Mouse (Mus musculus): Measurements from ENCODE around the gene Scd2. TPM values are rescaled to one million over a fixed set of nuclear protein-coding genes. Genes with fewer than 3 reads are reported as not detected.

Gene Scd2
- polyA plus RNA-seq, 2 experiments = 80.4 to 84.0 TPM

DNA sequence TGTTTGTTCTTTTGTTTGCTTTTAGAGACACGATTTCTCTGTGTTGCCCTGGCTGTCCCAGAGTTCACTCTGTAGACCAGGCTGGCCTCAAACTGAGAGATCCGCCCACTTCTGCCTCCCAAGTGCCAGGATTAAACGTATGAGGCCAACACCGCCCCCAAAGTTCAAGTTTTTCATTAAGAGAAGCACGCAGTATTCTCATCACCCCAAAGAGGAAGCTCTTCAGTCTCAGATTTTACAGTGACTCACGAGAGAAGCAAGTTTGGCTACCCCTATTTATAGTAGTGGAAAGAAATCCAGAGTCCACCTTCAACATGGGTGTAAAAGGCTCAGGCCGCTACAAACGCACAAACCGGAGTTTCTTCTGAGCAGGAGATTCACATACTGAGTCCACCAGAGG is 29.2 kb upstream of the Scd2 start:
- Histone ChIP-seq H3K9me3 (ENCODE audit: control insufficient read depth, low read length) (no peaks in the 10 kb centered on the region), H3K27me3 (ENCODE audit: control insufficient read depth, insufficient read depth, low read length) (no peaks in the 10 kb centered on the region), H3K27ac (no peak overlapping the region), H3K4me3 (ENCODE audit: insufficient read depth in 1 of 2, low read depth in 2 of 2, low read length in 2 of 2) (no peak overlapping the region), H3K4me2 (ENCODE audit: low read depth) (no peak overlapping the region), H3K9ac (replicated peaks) (no peak overlapping the region), H3K4me1 (replicated peaks; ENCODE audit: control insufficient read depth in 2 of 2, insufficient read depth in 2 of 2, low read length in 1 of 2) (peaks cover 23 to 30% of the 10 kb centered on the region in 2 experiments), H3K36me3 (replicated peaks; ENCODE audit: control insufficient read depth, insufficient read depth, low read depth) (no peaks in the 10 kb centered on the region)
- DNase-seq (ENCODE audit: low read depth in 3 of 3, low spot score in 3 of 3) (no peak), ATAC-seq (ENCODE audit: insufficient read depth) (no peak)
- 49% methylated on average over 9 of the region's 9 CpGs for WGBS (ENCODE audit: insufficient replicate concordance)
- no peak for TF ChIP-seq CTCF (IDR thresholded peaks at IDR 0.05; ENCODE audit: low read depth)
- no peak for TF ChIP-seq EP300 (IDR thresholded peaks at IDR 0.05; ENCODE audit: low read depth)

DNA sequence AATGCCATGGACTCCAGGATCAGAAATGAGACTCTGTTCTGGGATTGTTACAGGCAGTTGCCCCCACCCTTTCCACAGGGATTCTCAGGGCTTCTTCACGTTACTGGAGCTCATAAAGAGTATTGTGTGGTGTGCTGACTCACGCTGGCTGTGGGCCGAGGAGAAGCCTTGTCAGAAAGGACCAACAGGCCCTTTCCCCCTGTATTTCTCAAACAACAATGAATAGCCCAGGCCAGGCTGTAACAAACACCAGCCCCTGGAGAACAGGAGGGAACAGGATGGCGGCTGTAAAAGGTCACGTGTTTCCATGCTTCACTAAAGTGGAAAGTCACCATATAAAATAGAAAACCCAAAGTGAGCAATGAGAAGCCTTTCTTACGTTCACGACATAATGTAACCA is 28.2 kb upstream of the Scd2 start:
- H3K9me3 ChIP-seq (ENCODE audit: control insufficient read depth, low read length) = no peaks in the 10 kb centered on the region
- no peaks in the 10 kb centered on the region for H3K27me3 ChIP-seq (ENCODE audit: control insufficient read depth, insufficient read depth, low read length)
- TF ChIP-seq EP300 (IDR thresholded peaks at IDR 0.05; ENCODE audit: low read depth) = no peak
- no peak for TF ChIP-seq CTCF (IDR thresholded peaks at IDR 0.05; ENCODE audit: low read depth)
- no peak for DNase-seq (ENCODE audit: low read depth in 3 of 3, low spot score in 3 of 3)
- WGBS (ENCODE audit: insufficient replicate concordance) = 45% methylated on average over 7 of the region's 7 CpGs
- no peak overlapping the region for H3K4me3 ChIP-seq (ENCODE audit: insufficient read depth in 1 of 2, low read depth in 2 of 2, low read length in 2 of 2)
- peaks cover 23 to 30% of the 10 kb centered on the region in 2 experiments for H3K4me1 ChIP-seq (replicated peaks; ENCODE audit: control insufficient read depth in 2 of 2, insufficient read depth in 2 of 2, low read length in 1 of 2)
- ATAC-seq (ENCODE audit: insufficient read depth) = no peak
- peak overlapping the region; percentile 4 for H3K27ac ChIP-seq
- H3K4me2 ChIP-seq (ENCODE audit: low read depth) = peak overlapping the region; percentile 28; the same call in 1 of the 2 replicates
- H3K9ac ChIP-seq (replicated peaks) = no peak overlapping the region
- H3K36me3 ChIP-seq (replicated peaks; ENCODE audit: control insufficient read depth, insufficient read depth, low read depth) = no peaks in the 10 kb centered on the region

GRCm38 (mm10) chr19:44265911-44266337 is 27.6 kb upstream of the Scd2 start:
- peak overlapping the region; percentile 61 for H3K4me2 ChIP-seq (ENCODE audit: low read depth)
- peak in 1 of 3 experiments; percentile 45 for DNase-seq (ENCODE audit: low read depth in 3 of 3, low spot score in 3 of 3)
- H3K4me3 ChIP-seq (ENCODE audit: insufficient read depth in 1 of 2, low read depth in 2 of 2, low read length in 2 of 2) = peak overlapping the region in 1 of 2 experiments; percentile 55; a peak in 2 of 4 replicates
- TF ChIP-seq CTCF (IDR thresholded peaks at IDR 0.05; ENCODE audit: low read depth) (no peak), EP300 (IDR thresholded peaks at IDR 0.05; ENCODE audit: low read depth) (peak; percentile 65)
- H3K27ac ChIP-seq = peak overlapping the region; percentile 52
- 23% methylated on average over 5 of the region's 5 CpGs for WGBS (ENCODE audit: insufficient replicate concordance)
- peaks cover 23 to 30% of the 10 kb centered on the region in 2 experiments for H3K4me1 ChIP-seq (replicated peaks; ENCODE audit: control insufficient read depth in 2 of 2, insufficient read depth in 2 of 2, low read length in 1 of 2)
- peak overlapping the region; percentile 61 for H3K9ac ChIP-seq (replicated peaks)
- no peaks in the 10 kb centered on the region for H3K9me3 ChIP-seq (ENCODE audit: control insufficient read depth, low read length)
- no peaks in the 10 kb centered on the region for H3K36me3 ChIP-seq (replicated peaks; ENCODE audit: control insufficient read depth, insufficient read depth, low read depth)
- peak; percentile 5; the same call in 1 of the 2 replicates for ATAC-seq (ENCODE audit: insufficient read depth)
- no peaks in the 10 kb centered on the region for H3K27me3 ChIP-seq (ENCODE audit: control insufficient read depth, insufficient read depth, low read length)

GRCm38 (mm10) chr19:44266458-44266823 is 27.0 kb upstream of the Scd2 start:
- H3K4me3 ChIP-seq (ENCODE audit: insufficient read depth in 1 of 2, low read depth in 2 of 2, low read length in 2 of 2) = peak overlapping the region; percentile 55 to 80
- ATAC-seq (ENCODE audit: insufficient read depth) = peak; percentile 29; the same call in 1 of the 2 replicates
- peaks cover 23 to 30% of the 10 kb centered on the region in 2 experiments for H3K4me1 ChIP-seq (replicated peaks; ENCODE audit: control insufficient read depth in 2 of 2, insufficient read depth in 2 of 2, low read length in 1 of 2)
- H3K27me3 ChIP-seq (ENCODE audit: control insufficient read depth, insufficient read depth, low read length) = no peaks in the 10 kb centered on the region
- peak overlapping the region; percentile 61 for H3K9ac ChIP-seq (replicated peaks)
- H3K36me3 ChIP-seq (replicated peaks; ENCODE audit: control insufficient read depth, insufficient read depth, low read depth) = no peaks in the 10 kb centered on the region
- H3K9me3 ChIP-seq (ENCODE audit: control insufficient read depth, low read length) = no peaks in the 10 kb centered on the region
- peak overlapping the region; percentile 61 for H3K4me2 ChIP-seq (ENCODE audit: low read depth)
- no peak for TF ChIP-seq EP300 (IDR thresholded peaks at IDR 0.05; ENCODE audit: low read depth)
- TF ChIP-seq CTCF (IDR thresholded peaks at IDR 0.05; ENCODE audit: low read depth) = no peak
- DNase-seq (ENCODE audit: low read depth in 3 of 3, low spot score in 3 of 3) = peak in 1 of 3 experiments; percentile 42
- WGBS (ENCODE audit: insufficient replicate concordance) = 11% methylated on average over 6 of the region's 6 CpGs
- peak overlapping the region; percentile 52 for H3K27ac ChIP-seq

DNA sequence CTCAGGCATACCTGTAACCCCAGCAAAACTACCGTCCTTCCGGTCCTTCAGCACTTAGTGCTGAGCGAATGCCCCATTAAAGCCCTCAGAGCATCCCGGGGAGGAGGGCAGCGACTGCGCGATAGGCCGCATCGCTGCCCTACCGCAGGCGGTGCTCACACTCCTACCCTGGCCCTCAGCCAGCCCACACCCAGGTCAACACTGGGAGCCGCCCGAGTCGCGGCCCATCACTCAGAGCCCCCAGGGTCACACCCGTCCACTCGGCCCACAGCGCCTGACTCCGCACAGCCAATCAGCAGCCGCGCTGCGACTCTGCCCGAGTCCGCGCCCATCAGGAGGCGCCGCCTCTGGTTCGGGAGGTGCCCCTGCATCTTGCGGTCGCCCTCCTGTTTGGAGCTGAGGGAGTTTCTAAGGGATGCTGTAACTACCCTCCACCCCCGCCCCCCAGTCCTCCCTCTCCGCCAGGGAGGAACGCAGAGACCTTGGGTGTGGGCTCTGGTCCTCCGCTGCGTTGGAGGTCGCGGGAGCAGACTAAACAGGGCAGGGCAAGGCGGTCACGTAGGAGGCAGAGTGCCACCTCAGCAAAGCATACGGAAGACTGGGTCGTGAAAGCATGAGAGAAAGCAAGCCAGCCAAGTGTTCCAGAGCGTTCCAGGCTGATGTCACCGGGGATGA is 26.5 kb upstream of the Scd2 start:
- under 1% methylated on average over 43 of the region's 43 CpGs for WGBS (ENCODE audit: insufficient replicate concordance)

More for the DNA sequence above, 26.5 kb upstream of the Scd2 start:
- Histone ChIP-seq H3K27ac (peak overlapping the region; percentile 52), H3K4me1 (replicated peaks; ENCODE audit: control insufficient read depth in 2 of 2, insufficient read depth in 2 of 2, low read length in 1 of 2) (peaks cover 23 to 30% of the 10 kb centered on the region in 2 experiments), H3K4me3 (ENCODE audit: insufficient read depth in 1 of 2, low read depth in 2 of 2, low read length in 2 of 2) (peak overlapping the region; percentile 55 to 80), H3K36me3 (replicated peaks; ENCODE audit: control insufficient read depth, insufficient read depth, low read depth) (no peaks in the 10 kb centered on the region), H3K9ac (replicated peaks) (peak overlapping the region; percentile 61), H3K4me2 (ENCODE audit: low read depth) (peak overlapping the region; percentile 61), H3K27me3 (ENCODE audit: control insufficient read depth, insufficient read depth, low read length) (no peaks in the 10 kb centered on the region), H3K9me3 (ENCODE audit: control insufficient read depth, low read length) (no peaks in the 10 kb centered on the region)
- ATAC-seq (ENCODE audit: insufficient read depth) (peak; percentile 98), DNase-seq (ENCODE audit: low read depth in 3 of 3, low spot score in 3 of 3) (peak; percentile 89 to 90 (median 89))
- peak; percentile 65 for TF ChIP-seq CTCF (IDR thresholded peaks at IDR 0.05; ENCODE audit: low read depth)
- 0 out of 2 replicates have a peak, but pooled peaks have one; percentile 38 for TF ChIP-seq EP300 (IDR thresholded peaks at IDR 0.05; ENCODE audit: low read depth)

Measured in liver, embryonic 14.5 days (tissue).